In the genomic region with DNA sequence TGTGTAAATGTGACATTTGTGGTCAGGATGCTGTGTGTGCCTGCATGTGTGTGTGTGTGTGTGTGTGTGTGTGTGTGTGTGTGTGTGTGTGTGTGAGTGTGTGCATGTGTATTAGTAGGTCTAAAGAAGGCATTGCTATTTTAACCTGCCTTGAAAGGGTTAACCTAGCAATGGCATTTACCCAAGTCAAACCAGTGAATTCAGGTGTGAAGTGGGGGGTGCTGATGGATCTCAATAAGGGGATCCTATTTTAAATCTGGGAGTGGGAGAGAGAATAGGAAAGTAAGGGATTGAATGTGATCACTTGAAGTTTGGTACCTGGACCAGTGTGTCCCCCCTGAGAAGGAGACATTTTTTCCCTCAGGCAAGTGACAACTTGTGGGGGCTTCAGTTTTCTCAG, we compare ENCODE assay signal across 9 mouse cellular contexts. TPM values are rescaled to one million over a fixed set of nuclear protein-coding genes. Genes with fewer than 3 reads are reported as not detected.
DNase-seq lines count a peak whose midpoint lies in the region; ATAC-seq and TF ChIP-seq lines count a peak whose summit lies in the region.
"Had no signal": no experiment of that assay in that cellular context is flagged by ENCODE, and none has a peak within 500 bp of the region (broad histone marks: within the 10 kb centered on the region; RNA-seq: fewer than 3 reads in every experiment).

No protein-coding gene starts in this region.

- H3K27ac ChIP-seq in heart, embryonic 11.5 days (ENCODE audit: low read depth, low read length), result no peak overlapping the region
- H3K27ac ChIP-seq in lung, embryonic 15.5 days, result no peak overlapping the region
- H3K27ac ChIP-seq in intestine, postnatal 0 days (ENCODE audit: low read depth, low read length), result no peak overlapping the region
- no peak overlapping the region for H3K27ac ChIP-seq in stomach, embryonic 15.5 days

- no peak for TF ChIP-seq CTCF in intestine, postnatal 0 days (IDR thresholded peaks at IDR 0.05; ENCODE audit: low read depth)

- intact Hi-C loops in heart, postnatal 36 days (cut with DNase I), result no loop called here

- no peaks in the 10 kb centered on the region for H3K9me3 ChIP-seq in heart, embryonic 11.5 days (replicated peaks; ENCODE audit: control insufficient read depth, low read length)
- H3K9me3 ChIP-seq in lung, embryonic 15.5 days, result no peaks in the 10 kb centered on the region
- no peaks in the 10 kb centered on the region for H3K9me3 ChIP-seq in intestine, postnatal 0 days (ENCODE audit: control insufficient read depth)
- H3K9me3 ChIP-seq in stomach, embryonic 15.5 days, result no peaks in the 10 kb centered on the region

- no peaks in the 10 kb centered on the region for H3K36me3 ChIP-seq in heart, embryonic 11.5 days (ENCODE audit: control insufficient read depth, insufficient read depth, low read length)
- H3K36me3 ChIP-seq in lung, embryonic 15.5 days, result no peaks in the 10 kb centered on the region
- no peaks in the 10 kb centered on the region for H3K36me3 ChIP-seq in intestine, postnatal 0 days (ENCODE audit: control insufficient read depth, insufficient read depth)
- no peaks in the 10 kb centered on the region for H3K36me3 ChIP-seq in stomach, embryonic 15.5 days

- no peak for DNase-seq in heart, postnatal 36 days
- no peak for DNase-seq in lung, postnatal 14 days
- no peak for DNase-seq in left cerebral cortex, adult 8-10 months (ENCODE audit: low spot score in 2 of 2)
- no peak for DNase-seq in urinary bladder, adult 2 months (ENCODE audit: low spot score)

- H3K4me1 ChIP-seq in heart, embryonic 11.5 days (ENCODE audit: control insufficient read depth, insufficient read depth, low read length), result peaks cover 6% of the 10 kb centered on the region; the same call in 1 of the 2 replicates
- peaks cover 14% of the 10 kb centered on the region for H3K4me1 ChIP-seq in lung, embryonic 15.5 days
- no peaks in the 10 kb centered on the region for H3K4me1 ChIP-seq in intestine, postnatal 0 days (replicated peaks; ENCODE audit: control insufficient read depth, insufficient read depth, low read length)
- H3K4me1 ChIP-seq in stomach, embryonic 15.5 days, result peaks cover 6% of the 10 kb centered on the region; the same call in 1 of the 2 replicates

- H3K9ac ChIP-seq in heart, embryonic 11.5 days (ENCODE audit: low read depth, low read length), result no peak overlapping the region
- no peak overlapping the region for H3K9ac ChIP-seq in lung, embryonic 15.5 days
- H3K9ac ChIP-seq in intestine, postnatal 0 days (ENCODE audit: low read depth, low read length), result no peak overlapping the region
- H3K9ac ChIP-seq in stomach, embryonic 15.5 days, result no peak overlapping the region

- H3K27me3 ChIP-seq in heart, embryonic 11.5 days (ENCODE audit: control insufficient read depth, insufficient read depth, low read length), result no peaks in the 10 kb centered on the region
- no peaks in the 10 kb centered on the region for H3K27me3 ChIP-seq in lung, embryonic 15.5 days
- H3K27me3 ChIP-seq in intestine, postnatal 0 days (replicated peaks; ENCODE audit: control insufficient read depth, insufficient read depth, low read length), result no peaks in the 10 kb centered on the region
- H3K27me3 ChIP-seq in stomach, embryonic 15.5 days (replicated peaks), result no peaks in the 10 kb centered on the region

- H3K4me3 ChIP-seq in heart, embryonic 11.5 days (ENCODE audit: low read depth, low read length), result no peak overlapping the region
- no peak overlapping the region for H3K4me3 ChIP-seq in lung, embryonic 15.5 days
- H3K4me3 ChIP-seq in intestine, postnatal 0 days (ENCODE audit: low read depth, low read length), result 0 out of 2 replicates have a peak overlapping the region, but pooled peaks have one; percentile 29
- H3K4me3 ChIP-seq in stomach, embryonic 15.5 days (replicated peaks), result no peak overlapping the region; the same call in 1 of the 2 replicates

- peak overlapping the region; percentile 81 for H3K4me2 ChIP-seq in heart, embryonic 11.5 days
- H3K4me2 ChIP-seq in lung, embryonic 15.5 days, result peak overlapping the region; percentile 89
- peak overlapping the region; percentile 69 for H3K4me2 ChIP-seq in intestine, postnatal 0 days (replicated peaks; ENCODE audit: low read depth)
- H3K4me2 ChIP-seq in stomach, embryonic 15.5 days, result peak overlapping the region; percentile 70

- ATAC-seq in heart, embryonic 11.5 days (replicated peaks; ENCODE audit: insufficient number of reproducible peaks, low FRiP score, low TSS enrichment), result no peak
- ATAC-seq in lung, embryonic 15.5 days (ENCODE audit: borderline replicate concordance, extremely low read depth, low FRiP score, low TSS enrichment), result no peak
- ATAC-seq in intestine, postnatal 0 days, result no peak
- no peak for ATAC-seq in stomach, embryonic 15.5 days (ENCODE audit: insufficient read depth, low FRiP score, low read depth)

RNA-seq across cellular contexts. Expression of gene Slc35f1, which starts 13.4 kb away (rescaled TPM):
- polyA plus RNA-seq in heart, embryonic 11.5 days (2014; fragmentation: Nextera tagmentation; extraction: Ambion mirVana), result 0.82 and 1.2 TPM in 2 replicates
- total RNA-seq in heart, postnatal 36 days (2021), result under 1 TPM; 0.35 to 0.75 TPM
- polyA plus RNA-seq in lung, embryonic 15.5 days (2015; fragmentation: Nextera tagmentation; extraction: Ambion mirVana), result 1.4 and 1.7 TPM in 2 replicates
- polyA plus RNA-seq in intestine, postnatal 0 days (2015; fragmentation: Nextera tagmentation; extraction: Ambion mirVana), result 1.1 and 1.2 TPM in 2 replicates
- polyA plus RNA-seq in stomach, embryonic 15.5 days (2015; fragmentation: Nextera tagmentation; extraction: Ambion mirVana), result 3.3 and 3.6 TPM in 2 replicates
- total RNA-seq in left cerebral cortex, adult 8-10 months (2022), result 10 to 100 TPM; 51.7 to 62.4 (median 57.0) TPM
- polyA plus RNA-seq in urinary bladder, adult 2 months (2012; rRNA removed), result 1.9 and 2.1 TPM in 2 replicates
- total RNA-seq: megakaryocyte, adult 5-6 weeks had no signal
